Mouse (Mus musculus) mouse trophoblast stem cell (cell line): ENCODE results near the gene Cytl1.

ENCODE experiments used
- in situ Hi-C, 2 experiments: fragments of 300-500 bp; cut with MseI, MboI; formaldehyde crosslinking; loops; 2 replicates in 1 of 2; 3 replicates in 1 of 2; pipeline ENCODE4 v1.15.1; 2025

Cytl1 gene

GRCm38 (mm10) chr5:37769031-37769430 is 33.7 kb downstream of the Cytl1 start:
- in situ Hi-C loops = no loop called here

- in situ Hi-C loops = no loop called here
Observed at GRCm38 (mm10) chr5:37770870-37771269, 35.6 kb downstream of the Cytl1 start.

GRCm38 (mm10) chr5:37774011-37774410 is 38.7 kb downstream of the Cytl1 start:
- in situ Hi-C loops = no loop called here

- in situ Hi-C loops = no loop called here
Observed at GRCm38 (mm10) chr5:37775681-37776080, 40.4 kb downstream of the Cytl1 start.

GRCm38 (mm10) chr5:37783306-37783705 is 48.0 kb downstream of the Cytl1 start:
- in situ Hi-C loops = no loop called here

GRCm38 (mm10) chr5:37784847-37785391 is 49.6 kb downstream of the Cytl1 start:
- in situ Hi-C loops = no loop called here
